Mouse (Mus musculus) forebrain, embryonic 11.5 days (tissue): ENCODE measurements at regions not wholly inside any gene's neighbourhood (a gene's known extent, or its start where the extent isn't known, plus 50 kb on each side); places are given as distances from the start of the nearest gene placed in this dataset.

Source experiments
- ATAC-seq: fragments of 200-750 bp; cut with Nextera tagmentation; replicated peaks from 2 replicates; pipeline ENCODE4 v1.8.0; 2017; ENCODE audit warnings: moderate TSS enrichment; ENCODE audit not compliant: low FRiP score
- DNase-seq: peaks from one replicate; pipeline ENCODE4 v3.0.0-alpha.2; 2017; ENCODE audit warnings: low spot score
- H3K27ac ChIP-seq: fragments of 300-500 bp; sonication (generic); 2 replicates; pipeline ENCODE4 v1.5.1; 2014; ENCODE audit warnings: low read depth, low read length
- H3K27me3 ChIP-seq: fragments of 300-500 bp; sonication (generic); 2 replicates; pipeline ENCODE4 v1.6.1; 2014; ENCODE audit warnings: mild to moderate bottlenecking, low read length, mixed read lengths; ENCODE audit not compliant: control insufficient read depth, insufficient read depth
- H3K36me3 ChIP-seq: fragments of 300-500 bp; sonication (generic); 2 replicates; pipeline ENCODE4 v1.6.1; 2014; ENCODE audit warnings: mild to moderate bottlenecking, low read length, moderate library complexity, mixed read lengths; ENCODE audit not compliant: control insufficient read depth, insufficient read depth
- H3K4me1 ChIP-seq: fragments of 300-500 bp; sonication (generic); replicated peaks from 2 replicates; pipeline ENCODE4 v1.6.1; 2014; ENCODE audit warnings: low read length, mixed read lengths; ENCODE audit not compliant: control insufficient read depth, insufficient read depth
- H3K4me2 ChIP-seq: fragments of 300-500 bp; sonication (generic); 2 replicates; pipeline ENCODE4 v1.6.1; 2014; ENCODE audit warnings: low read depth, mild to moderate bottlenecking, low read length, moderate library complexity, mixed read lengths; ENCODE audit not compliant: severe bottlenecking
- H3K4me3 ChIP-seq: fragments of 300-500 bp; sonication (generic); 2 replicates; pipeline ENCODE4 v1.5.1; 2014; ENCODE audit warnings: low read depth, low read length
- H3K9ac ChIP-seq: fragments of 300-500 bp; sonication (generic); 2 replicates; pipeline ENCODE4 v1.6.1; 2014; ENCODE audit warnings: low read length
- H3K9me3 ChIP-seq: fragments of 300-500 bp; sonication (generic); 2 replicates; pipeline ENCODE4 v1.6.1; 2016; ENCODE audit warnings: low read length, mixed read lengths; ENCODE audit not compliant: control insufficient read depth
- WGBS: fragments of 180-500 bp; shearing (Covaris S2); extraction: QIAGEN DNeasy Blood & Tissue Kit; methylation state at CpG from one replicate; pipeline ENCODE4 v1.1.7; 2014; 5-methylcytosine and 5-hydroxymethylcytosine counted together

- ATAC-seq: no peak
- no peaks in the 10 kb centered on the region for H3K36me3 ChIP-seq
- DNase-seq: no peak
- H3K4me2 ChIP-seq: no peak overlapping the region
- no peaks in the 10 kb centered on the region for H3K4me1 ChIP-seq
- 66% methylated on average over 3 of the region's 3 CpGs for WGBS
- H3K27me3 ChIP-seq: no peaks in the 10 kb centered on the region
- no peak overlapping the region for H3K27ac ChIP-seq
- H3K4me3 ChIP-seq: no peak overlapping the region
- no peak overlapping the region for H3K9ac ChIP-seq
- no peaks in the 10 kb centered on the region for H3K9me3 ChIP-seq
Measured at GRCm38 (mm10) chr17:73055197-73055596, 52.6 kb upstream of the Lclat1 start.

GRCm38 (mm10) chr17:73055611-73056010 is 52.2 kb upstream of the Lclat1 start:
- DNase-seq: no peak
- Histone ChIP-seq H3K36me3 (no peaks in the 10 kb centered on the region), H3K4me2 (no peak overlapping the region), H3K4me3 (no peak overlapping the region), H3K27me3 (no peaks in the 10 kb centered on the region), H3K9me3 (no peaks in the 10 kb centered on the region), H3K4me1 (no peaks in the 10 kb centered on the region), H3K27ac (no peak overlapping the region), H3K9ac (no peak overlapping the region)
- no peak for ATAC-seq
- WGBS: 76% methylated on average over 6 of the region's 6 CpGs

- no peak for ATAC-seq
- H3K4me1 ChIP-seq: no peaks in the 10 kb centered on the region
- no peaks in the 10 kb centered on the region for H3K9me3 ChIP-seq
- no peak overlapping the region for H3K4me2 ChIP-seq
- no peak for DNase-seq
- WGBS: 88% methylated on average over 2 of the region's 2 CpGs
- H3K27me3 ChIP-seq: no peaks in the 10 kb centered on the region
- no peaks in the 10 kb centered on the region for H3K36me3 ChIP-seq
- H3K27ac ChIP-seq: no peak overlapping the region
- H3K9ac ChIP-seq: no peak overlapping the region
- no peak overlapping the region for H3K4me3 ChIP-seq
Measured at GRCm38 (mm10) chr17:73056616-73057015, 51.2 kb upstream of the Lclat1 start.
